Mouse (Mus musculus) urinary bladder, postnatal 36 days (tissue): ENCODE results near the gene Tmem106c.

Experiments
- DNase-seq, 2 experiments: peaks; one replicate each; pipeline ENCODE4 v3.0.0; 2022; ENCODE audit warnings: low spot score in 2 of 2, mixed read lengths in 1 of 2

The Tmem106c gene

GRCm38 (mm10) chr15:97999991-98000390, 36.0 kb downstream of the Tmem106c start:
- DNase-seq, result no peak

GRCm38 (mm10) chr15:98001321-98002112, 37.5 kb downstream of the Tmem106c start:
- DNase-seq, result no peak

GRCm38 (mm10) chr15:98002113-98002990, 38.4 kb downstream of the Tmem106c start:
- DNase-seq, result no peak

- no peak for DNase-seq
Observed at GRCm38 (mm10) chr15:98002991-98003821, 39.2 kb downstream of the Tmem106c start.

DNA sequence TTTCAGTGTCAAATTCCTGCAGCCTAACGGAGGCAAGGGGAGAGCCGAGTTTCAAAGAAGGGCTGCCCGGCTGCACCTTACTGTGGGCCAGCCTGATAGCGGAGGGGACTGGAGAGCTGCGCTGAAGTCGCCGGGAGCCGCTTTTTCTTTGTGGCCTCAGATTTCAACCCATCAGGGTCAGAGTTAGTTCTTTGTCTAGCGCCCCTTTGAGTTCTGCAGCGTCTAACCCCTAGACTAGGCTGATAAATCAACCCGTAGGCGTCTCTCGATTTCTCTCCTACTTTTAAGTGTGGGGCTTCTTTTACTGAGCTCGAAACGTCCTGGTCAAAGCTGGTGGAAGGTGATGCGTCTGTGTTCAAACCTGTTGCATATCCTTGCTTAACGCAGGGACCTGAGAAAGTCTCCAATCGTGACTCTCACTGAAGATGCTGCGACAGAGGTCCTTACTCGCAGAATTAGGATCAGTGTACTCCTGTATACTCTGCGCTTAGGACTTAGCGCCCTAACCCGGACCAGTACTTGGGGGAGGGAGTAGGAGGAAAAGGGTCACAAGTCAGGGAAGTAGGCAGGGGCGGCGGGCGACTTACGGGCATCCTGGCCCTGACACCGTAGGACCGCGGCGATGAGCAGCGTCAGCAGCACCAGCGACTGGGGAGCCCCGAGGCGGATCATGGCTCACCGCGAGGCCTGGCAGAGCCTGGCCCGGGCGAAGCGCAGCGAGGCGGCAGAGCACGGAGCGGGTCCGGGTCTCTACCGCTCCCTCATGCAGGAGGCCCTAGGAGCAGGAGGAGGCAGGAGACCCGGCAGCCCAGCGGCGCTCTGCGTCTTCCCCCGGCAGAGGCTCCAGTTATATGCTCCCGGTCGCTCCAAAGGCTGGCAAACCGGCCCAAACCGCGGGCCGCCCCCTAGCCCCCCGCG, 40.1 kb downstream of the Tmem106c start, which contains the start of gene Col2a1:
Gene Col2a1, minus strand, starts transcription at position 874 of the 918 bp plus-strand sequence.
- no peak for DNase-seq

DNA sequence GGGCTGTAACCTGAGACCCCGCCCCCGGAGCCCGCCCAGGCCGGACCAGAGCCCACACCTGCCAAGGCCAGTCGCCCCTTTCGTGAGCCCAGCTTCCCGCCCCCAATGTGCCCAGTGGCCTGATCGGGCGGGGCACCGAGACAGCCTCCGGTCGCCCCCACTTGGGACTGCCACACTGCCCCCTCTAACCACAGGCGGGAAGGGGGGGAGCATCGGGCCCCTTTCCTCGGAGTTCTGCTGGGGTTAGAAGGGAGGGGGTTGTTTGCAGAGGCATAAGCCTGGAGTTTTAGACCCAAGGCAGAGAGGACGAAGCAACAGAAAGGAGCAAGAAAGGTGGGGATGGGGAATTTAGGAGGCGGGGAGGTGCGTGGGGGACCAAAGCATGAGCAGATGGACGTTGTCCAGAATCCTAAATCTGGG, 40.8 kb downstream of the Tmem106c start:
- DNase-seq, result no peak

- no peak for DNase-seq
Observed at GRCm38 (mm10) chr15:98005181-98005580, 41.2 kb downstream of the Tmem106c start.

GRCm38 (mm10) chr15:98012810-98013209, 48.8 kb downstream of the Tmem106c start:
- DNase-seq, result no peak

DNA sequence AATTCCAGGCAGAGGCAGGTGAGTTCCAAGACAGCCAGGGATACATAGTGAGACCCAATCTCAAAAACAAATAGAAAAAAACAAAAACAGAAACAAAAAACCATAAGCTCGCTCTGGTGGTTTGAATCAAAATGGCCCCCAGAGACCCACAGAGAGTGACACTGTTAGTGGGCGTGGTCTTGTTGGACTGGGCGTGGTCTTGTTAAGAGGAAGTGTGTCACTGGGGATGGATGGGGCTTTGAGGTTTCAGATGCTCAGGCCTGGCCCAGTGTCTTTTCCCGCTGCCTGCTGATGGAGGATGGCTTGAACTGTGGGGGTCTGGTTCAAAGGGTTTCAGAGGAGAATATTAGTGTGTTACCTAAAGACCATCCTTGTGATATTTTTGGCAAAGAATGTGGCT, 53.9 kb downstream of the Tmem106c start:
- no peak for DNase-seq

DNA sequence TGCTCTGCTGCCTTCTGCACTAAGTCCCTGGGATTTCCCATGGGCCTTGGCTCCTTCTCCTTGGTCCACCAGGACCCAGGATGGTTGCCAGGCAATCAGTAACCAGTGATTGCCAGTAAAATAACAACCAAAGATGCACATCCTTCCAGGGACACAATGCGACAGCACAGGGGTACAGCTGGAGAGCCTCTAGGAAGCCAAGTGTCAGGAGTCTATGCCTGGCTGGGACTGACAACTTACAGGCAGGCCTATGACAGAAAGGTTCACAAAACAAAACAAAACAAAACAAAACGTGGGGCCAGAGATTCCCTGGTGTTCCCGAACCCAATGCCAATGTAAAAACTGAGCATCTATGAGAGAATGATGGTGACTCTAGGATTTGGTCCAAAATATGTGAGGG, 55.0 kb downstream of the Tmem106c start:
- no peak for DNase-seq
